Mouse (Mus musculus): ENCODE data around the gene Myf6. TPM values are rescaled to one million over a fixed set of nuclear protein-coding genes. Genes with fewer than 3 reads are reported as not detected.

The Myf6 gene
- polyA plus RNA-seq, 1 experiment from 2014 or later, result 0.18 TPM

- WGBS, result 75% methylated on average over 7 of the region's 7 CpGs
- no peak for DNase-seq (ENCODE audit: low spot score)
- H3K27me3 ChIP-seq (replicated peaks; ENCODE audit: control insufficient read depth, insufficient read depth, low read length), result no peaks in the 10 kb centered on the region
- no peak overlapping the region for H3K4me2 ChIP-seq
- no peak overlapping the region for H3K9ac ChIP-seq (ENCODE audit: low read depth, low read length)
- H3K4me3 ChIP-seq (ENCODE audit: low read depth, low read length), result no peak overlapping the region
- H3K4me1 ChIP-seq (replicated peaks; ENCODE audit: control insufficient read depth, insufficient read depth, low read length), result no peaks in the 10 kb centered on the region
- H3K36me3 ChIP-seq (ENCODE audit: control insufficient read depth, insufficient read depth, low read length), result no peaks in the 10 kb centered on the region
- H3K9me3 ChIP-seq (ENCODE audit: control insufficient read depth, low read length), result no peaks in the 10 kb centered on the region
- ATAC-seq (replicated peaks; ENCODE audit: low FRiP score), result no peak
- no peak overlapping the region for H3K27ac ChIP-seq (ENCODE audit: low read depth, low read length)
Measured at GRCm38 (mm10) chr10:107499656-107500055, 5.1 kb upstream of the Myf6 start.

GRCm38 (mm10) chr10:107496402-107496801 is 1.9 kb upstream of the Myf6 start:
- Histone ChIP-seq H3K27me3 (replicated peaks; ENCODE audit: control insufficient read depth, insufficient read depth, low read length) (no peaks in the 10 kb centered on the region), H3K9me3 (ENCODE audit: control insufficient read depth, low read length) (no peaks in the 10 kb centered on the region), H3K4me3 (ENCODE audit: low read depth, low read length) (no peak overlapping the region), H3K9ac (ENCODE audit: low read depth, low read length) (no peak overlapping the region), H3K4me1 (replicated peaks; ENCODE audit: control insufficient read depth, insufficient read depth, low read length) (no peaks in the 10 kb centered on the region), H3K36me3 (ENCODE audit: control insufficient read depth, insufficient read depth, low read length) (no peaks in the 10 kb centered on the region), H3K27ac (ENCODE audit: low read depth, low read length) (no peak overlapping the region), H3K4me2 (no peak overlapping the region)
- ATAC-seq (replicated peaks; ENCODE audit: low FRiP score), result no peak
- no peak for DNase-seq (ENCODE audit: low spot score)
- 73% methylated on average over 1 of the region's 1 CpGs for WGBS

GRCm38 (mm10) chr10:107493580-107494474 is 710 bp downstream of the Myf6 start:
- Histone ChIP-seq H3K36me3 (ENCODE audit: control insufficient read depth, insufficient read depth, low read length) (no peaks in the 10 kb centered on the region), H3K27ac (ENCODE audit: low read depth, low read length) (no peak overlapping the region), H3K9ac (ENCODE audit: low read depth, low read length) (no peak overlapping the region), H3K27me3 (replicated peaks; ENCODE audit: control insufficient read depth, insufficient read depth, low read length) (no peaks in the 10 kb centered on the region), H3K4me3 (ENCODE audit: low read depth, low read length) (no peak overlapping the region; the same call in 1 of the 2 replicates), H3K9me3 (ENCODE audit: control insufficient read depth, low read length) (no peaks in the 10 kb centered on the region), H3K4me2 (peak overlapping the region; percentile 41), H3K4me1 (replicated peaks; ENCODE audit: control insufficient read depth, insufficient read depth, low read length) (no peaks in the 10 kb centered on the region)
- ATAC-seq (replicated peaks; ENCODE audit: low FRiP score) (no peak), DNase-seq (ENCODE audit: low spot score) (no peak)
- WGBS, result 44% methylated on average over 20 of the region's 20 CpGs

GRCm38 (mm10) chr10:107492867-107493579 is 1.5 kb downstream of the Myf6 start:
- no peak for DNase-seq (ENCODE audit: low spot score)
- WGBS, result 40% methylated on average over 18 of the region's 18 CpGs
- no peak for ATAC-seq (replicated peaks; ENCODE audit: low FRiP score)
- H3K27ac ChIP-seq (ENCODE audit: low read depth, low read length), result no peak overlapping the region
- peak overlapping the region; percentile 21; the same call in 1 of the 2 replicates for H3K4me3 ChIP-seq (ENCODE audit: low read depth, low read length)
- no peaks in the 10 kb centered on the region for H3K36me3 ChIP-seq (ENCODE audit: control insufficient read depth, insufficient read depth, low read length)
- H3K9ac ChIP-seq (ENCODE audit: low read depth, low read length), result no peak overlapping the region
- no peaks in the 10 kb centered on the region for H3K9me3 ChIP-seq (ENCODE audit: control insufficient read depth, low read length)
- peak overlapping the region; percentile 41 for H3K4me2 ChIP-seq
- no peaks in the 10 kb centered on the region for H3K4me1 ChIP-seq (replicated peaks; ENCODE audit: control insufficient read depth, insufficient read depth, low read length)
- no peaks in the 10 kb centered on the region for H3K27me3 ChIP-seq (replicated peaks; ENCODE audit: control insufficient read depth, insufficient read depth, low read length)

- Histone ChIP-seq H3K36me3 (ENCODE audit: control insufficient read depth, insufficient read depth, low read length) (no peaks in the 10 kb centered on the region), H3K27ac (ENCODE audit: low read depth, low read length) (no peak overlapping the region), H3K27me3 (replicated peaks; ENCODE audit: control insufficient read depth, insufficient read depth, low read length) (no peaks in the 10 kb centered on the region), H3K9me3 (ENCODE audit: control insufficient read depth, low read length) (no peaks in the 10 kb centered on the region), H3K9ac (ENCODE audit: low read depth, low read length) (no peak overlapping the region), H3K4me1 (replicated peaks; ENCODE audit: control insufficient read depth, insufficient read depth, low read length) (no peaks in the 10 kb centered on the region), H3K4me3 (ENCODE audit: low read depth, low read length) (no peak overlapping the region), H3K4me2 (no peak overlapping the region)
- WGBS, result 34% methylated on average over 12 of the region's 12 CpGs
- DNase-seq (ENCODE audit: low spot score) (no peak), ATAC-seq (replicated peaks; ENCODE audit: low FRiP score) (no peak)
Measured at GRCm38 (mm10) chr10:107488654-107489315, 5.8 kb downstream of the Myf6 start.

GRCm38 (mm10) chr10:107486770-107487169 is 7.8 kb downstream of the Myf6 start:
- no peak overlapping the region for H3K27ac ChIP-seq (ENCODE audit: low read depth, low read length)
- no peaks in the 10 kb centered on the region for H3K36me3 ChIP-seq (ENCODE audit: control insufficient read depth, insufficient read depth, low read length)
- H3K9ac ChIP-seq (ENCODE audit: low read depth, low read length), result no peak overlapping the region
- DNase-seq (ENCODE audit: low spot score) (no peak), ATAC-seq (replicated peaks; ENCODE audit: low FRiP score) (no peak)
- 73% methylated on average over 12 of the region's 12 CpGs for WGBS
- no peaks in the 10 kb centered on the region for H3K9me3 ChIP-seq (ENCODE audit: control insufficient read depth, low read length)
- no peak overlapping the region for H3K4me3 ChIP-seq (ENCODE audit: low read depth, low read length)
- H3K4me1 ChIP-seq (replicated peaks; ENCODE audit: control insufficient read depth, insufficient read depth, low read length), result no peaks in the 10 kb centered on the region
- no peaks in the 10 kb centered on the region for H3K27me3 ChIP-seq (replicated peaks; ENCODE audit: control insufficient read depth, insufficient read depth, low read length)
- H3K4me2 ChIP-seq, result no peak overlapping the region

GRCm38 (mm10) chr10:107485870-107486269 is 8.7 kb downstream of the Myf6 start, which contains the start of gene Myf5:
TSS of gene Myf5 (minus strand) at chr10:107486134.
- no peaks in the 10 kb centered on the region for H3K9me3 ChIP-seq (ENCODE audit: control insufficient read depth, low read length)
- H3K4me1 ChIP-seq (replicated peaks; ENCODE audit: control insufficient read depth, insufficient read depth, low read length), result no peaks in the 10 kb centered on the region
- H3K27ac ChIP-seq (ENCODE audit: low read depth, low read length), result no peak within 1 kb of the TSS
- no peak within 1 kb of the TSS for H3K4me3 ChIP-seq (ENCODE audit: low read depth, low read length)
- H3K27me3 ChIP-seq (replicated peaks; ENCODE audit: control insufficient read depth, insufficient read depth, low read length), result no peaks in the 10 kb centered on the region
- H3K36me3 ChIP-seq (ENCODE audit: control insufficient read depth, insufficient read depth, low read length), result no peaks in the 10 kb centered on the region
- 57% methylated on average over 8 of the region's 8 CpGs for WGBS
- no peak for ATAC-seq (replicated peaks; ENCODE audit: low FRiP score)
- no peak within 1 kb of the TSS for H3K9ac ChIP-seq (ENCODE audit: low read depth, low read length)
- H3K4me2 ChIP-seq, result no peak within 1 kb of the TSS
- no peak for DNase-seq (ENCODE audit: low spot score)

GRCm38 (mm10) chr10:107484050-107484449 is 10.5 kb downstream of the Myf6 start:
- Histone ChIP-seq H3K27me3 (replicated peaks; ENCODE audit: control insufficient read depth, insufficient read depth, low read length) (no peaks in the 10 kb centered on the region), H3K4me2 (no peak overlapping the region), H3K4me3 (ENCODE audit: low read depth, low read length) (no peak overlapping the region), H3K9ac (ENCODE audit: low read depth, low read length) (no peak overlapping the region), H3K4me1 (replicated peaks; ENCODE audit: control insufficient read depth, insufficient read depth, low read length) (no peaks in the 10 kb centered on the region), H3K27ac (ENCODE audit: low read depth, low read length) (no peak overlapping the region), H3K36me3 (ENCODE audit: control insufficient read depth, insufficient read depth, low read length) (no peaks in the 10 kb centered on the region), H3K9me3 (ENCODE audit: control insufficient read depth, low read length) (no peaks in the 10 kb centered on the region)
- DNase-seq (ENCODE audit: low spot score) (no peak), ATAC-seq (replicated peaks; ENCODE audit: low FRiP score) (0 out of 2 replicates have a peak, but pooled peaks have one; percentile 20)
- WGBS, result 58% methylated on average over 10 of the region's 10 CpGs

Data from liver, embryonic 11.5 days (tissue).